Mouse (Mus musculus) olfactory bulb, adult 2 months (tissue): ENCODE measurements around the gene Creb5.

Source experiments
- CTCF ChIP-seq: fragments of 200-500 bp; IDR thresholded peaks from 2 replicates; pipeline ENCODE4 v1.5.1; 2012; ENCODE audit warnings: low read depth, mild to moderate bottlenecking, low read length, moderate library complexity; ENCODE audit not compliant: insufficient read depth
- POLR2A ChIP-seq: fragments of 200-500 bp; IDR thresholded peaks from 2 replicates; pipeline ENCODE4 v1.6.1; 2012; ENCODE audit warnings: mild to moderate bottlenecking, low read depth, low read length, moderate library complexity; ENCODE audit not compliant: insufficient read depth

DNA sequence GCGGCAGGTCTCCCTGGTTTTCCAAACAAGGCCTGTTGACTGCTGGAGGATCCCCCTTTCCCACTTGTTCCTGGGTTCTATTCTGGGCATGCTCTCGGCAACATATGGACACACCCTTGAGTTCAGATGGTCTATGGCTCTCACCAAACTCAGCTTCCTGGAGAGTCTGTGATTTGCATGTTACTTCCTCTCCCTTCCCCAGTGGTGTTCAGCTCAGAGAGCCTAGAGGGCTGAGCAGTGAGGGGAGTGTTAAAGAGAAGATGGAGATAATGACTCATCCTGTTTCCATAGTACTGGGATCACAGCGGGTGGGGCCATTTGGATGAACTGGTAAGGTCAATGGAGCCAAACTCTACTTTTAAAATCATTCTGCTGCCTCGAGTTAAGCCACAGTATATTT, 168.4 kb downstream of the Creb5 start:
- TF ChIP-seq CTCF (no peak), POLR2A (no peak)
